Mouse (Mus musculus): ENCODE data around the gene C87436. TPM values are rescaled to one million over a fixed set of nuclear protein-coding genes. Genes with fewer than 3 reads are reported as not detected.

The C87436 gene
- polyA plus RNA-seq, 1 experiment, result not detected

DNA sequence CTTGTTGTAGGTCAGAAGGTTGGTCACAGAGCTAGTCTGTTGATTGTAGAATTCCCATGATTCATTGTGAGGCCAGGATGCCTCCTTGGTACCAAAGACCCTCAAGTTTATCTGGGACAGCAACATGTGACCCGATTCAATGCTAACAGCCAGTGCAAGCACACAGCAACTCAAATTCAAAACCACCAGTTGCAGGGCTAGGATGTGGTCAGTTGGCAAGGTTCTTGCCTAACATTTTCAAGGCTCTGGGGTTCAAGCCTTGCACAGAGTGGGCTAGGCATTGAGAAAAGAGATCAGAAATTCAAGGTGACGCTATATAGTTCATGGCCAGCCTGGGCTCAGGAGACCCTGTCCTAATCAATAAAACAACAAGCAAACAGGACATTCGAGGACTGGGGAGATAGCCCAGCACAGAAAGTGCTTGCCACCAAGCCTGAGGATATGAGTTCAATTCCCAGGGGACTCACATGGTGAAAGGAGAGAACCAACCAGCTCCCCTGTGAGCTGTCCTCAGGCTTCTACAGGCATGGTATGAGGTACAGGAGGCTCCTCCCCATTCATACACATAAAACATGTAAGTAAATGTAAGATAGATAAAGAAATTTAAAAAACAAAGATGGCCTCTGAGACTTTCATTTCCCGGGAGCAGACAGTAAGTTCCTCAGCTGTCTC lies 71.2 kb downstream of the C87436 start:
- no peak overlapping the region for H3K4me3 ChIP-seq (ENCODE audit: insufficient read depth, low read depth, low read length)
- TF ChIP-seq POLR2A (IDR thresholded peaks at IDR 0.05; ENCODE audit: insufficient read depth, low read depth, low read length), result no peak
- WGBS, result 89% methylated on average over 4 of the region's 4 CpGs

DNA sequence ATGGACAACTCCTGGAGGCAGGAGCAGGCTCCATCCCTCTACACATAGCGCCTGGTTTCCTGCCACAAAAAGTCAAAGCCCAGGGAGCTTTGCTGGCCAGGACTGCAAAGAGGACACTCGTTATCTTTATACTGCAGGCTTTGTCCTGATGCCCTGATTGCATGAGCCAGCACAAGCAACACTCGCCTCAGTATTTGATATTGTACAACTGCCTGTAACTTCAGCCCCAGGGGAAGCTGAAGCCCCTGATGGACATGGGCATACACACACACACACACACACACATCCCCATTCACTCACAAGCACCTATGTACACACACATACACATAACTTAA lies 71.7 kb downstream of the C87436 start:
- no peak overlapping the region for H3K27ac ChIP-seq (ENCODE audit: insufficient read depth, low read depth, low read length)
- TF ChIP-seq CTCF (IDR thresholded peaks at IDR 0.05; ENCODE audit: insufficient read depth, low read depth, low read length), result no peak
- H3K4me3 ChIP-seq (ENCODE audit: insufficient read depth, low read depth, low read length), result no peak overlapping the region
- WGBS, result 62% methylated on average over 3 of the region's 3 CpGs
- H3K4me1 ChIP-seq (ENCODE audit: control insufficient read depth, insufficient read depth, low read length), result no peaks in the 10 kb centered on the region

More for the DNA sequence above, 71.2 kb downstream of the C87436 start:
- H3K4me1 ChIP-seq (ENCODE audit: control insufficient read depth, insufficient read depth, low read length), result no peaks in the 10 kb centered on the region
- no peak overlapping the region for H3K27ac ChIP-seq (ENCODE audit: insufficient read depth, low read depth, low read length)

DNA sequence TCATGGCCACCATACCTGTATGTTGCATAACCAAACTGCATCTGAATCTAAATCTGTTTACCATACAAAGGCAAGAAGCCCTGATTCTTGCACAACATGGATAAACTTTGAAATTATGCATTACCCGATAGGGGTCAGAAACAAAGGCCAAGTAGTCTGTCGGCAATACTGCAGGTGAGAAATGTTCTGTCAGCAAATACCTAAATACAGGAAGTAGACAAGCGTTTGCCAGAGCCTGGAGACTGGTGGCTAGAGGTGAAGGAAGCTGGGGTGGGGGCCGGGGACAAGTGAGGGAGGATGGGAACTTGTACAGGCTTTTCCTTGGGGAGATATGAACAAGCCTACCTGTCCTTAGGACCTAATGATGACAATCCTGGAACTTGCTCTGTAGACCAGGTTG lies 72.8 kb downstream of the C87436 start:
- WGBS, result 94% methylated on average over 4 of the region's 4 CpGs
- no peak overlapping the region for H3K4me3 ChIP-seq (ENCODE audit: insufficient read depth, low read depth, low read length)
- TF ChIP-seq POLR2A (IDR thresholded peaks at IDR 0.05; ENCODE audit: insufficient read depth, low read depth, low read length), result no peak
- TF ChIP-seq CTCF (IDR thresholded peaks at IDR 0.05; ENCODE audit: insufficient read depth, low read depth, low read length), result no peak

GRCm38 (mm10) chr6:86513296-86513695 lies 75.1 kb downstream of the C87436 start:
- TF ChIP-seq CTCF (IDR thresholded peaks at IDR 0.05; ENCODE audit: insufficient read depth, low read depth, low read length), result no peak
- WGBS, result 90% methylated on average over 4 of the region's 4 CpGs
- no peaks in the 10 kb centered on the region for H3K4me1 ChIP-seq (ENCODE audit: control insufficient read depth, insufficient read depth, low read length)
- H3K27ac ChIP-seq (ENCODE audit: insufficient read depth, low read depth, low read length), result no peak overlapping the region
- no peak overlapping the region for H3K4me3 ChIP-seq (ENCODE audit: insufficient read depth, low read depth, low read length)

More for the DNA sequence above, 72.8 kb downstream of the C87436 start:
- H3K27ac ChIP-seq (ENCODE audit: insufficient read depth, low read depth, low read length), result no peak overlapping the region
- no peaks in the 10 kb centered on the region for H3K4me1 ChIP-seq (ENCODE audit: control insufficient read depth, insufficient read depth, low read length)

- Histone ChIP-seq H3K4me1 (ENCODE audit: control insufficient read depth, insufficient read depth, low read length) (no peaks in the 10 kb centered on the region), H3K4me3 (ENCODE audit: insufficient read depth, low read depth, low read length) (no peak overlapping the region), H3K27ac (ENCODE audit: insufficient read depth, low read depth, low read length) (no peak overlapping the region)
These were observed 77.8 kb downstream of the C87436 start for GRCm38 (mm10) chr6:86516021-86516420.

DNA sequence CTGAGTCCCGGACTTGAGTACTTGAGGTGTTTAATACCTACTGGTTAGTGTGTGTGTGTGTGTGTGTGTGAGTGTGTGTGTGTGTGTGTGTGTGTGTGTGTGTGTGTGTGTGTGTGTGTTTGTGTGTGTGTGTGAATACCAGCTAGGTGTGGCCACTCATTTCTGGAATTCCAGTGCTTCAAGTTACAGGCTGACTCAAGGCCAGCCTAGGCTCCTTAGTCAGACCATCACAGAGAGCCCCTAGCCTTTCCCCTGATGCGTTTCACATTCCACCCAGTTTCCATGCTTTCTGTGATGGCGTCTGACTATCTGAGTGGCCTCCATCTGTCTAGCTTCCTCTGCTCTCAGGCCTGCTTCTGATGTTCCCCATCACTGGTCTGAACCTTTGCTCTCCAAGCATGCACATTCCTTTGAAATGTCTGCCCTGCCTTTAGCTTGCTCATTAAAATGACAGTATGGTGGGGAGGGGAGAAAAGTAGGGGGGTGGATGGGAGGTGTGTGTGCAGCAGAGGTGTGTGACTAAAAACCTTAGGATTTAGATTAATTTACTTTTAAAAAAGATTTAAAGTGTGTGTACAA lies 81.7 kb downstream of the C87436 start:
- H3K4me1 ChIP-seq (ENCODE audit: control insufficient read depth, insufficient read depth, low read length), result no peaks in the 10 kb centered on the region
- TF ChIP-seq POLR2A (IDR thresholded peaks at IDR 0.05; ENCODE audit: insufficient read depth, low read depth, low read length) (no peak), CTCF (IDR thresholded peaks at IDR 0.05; ENCODE audit: insufficient read depth, low read depth, low read length) (no peak)
- no peak overlapping the region for H3K27ac ChIP-seq (ENCODE audit: insufficient read depth, low read depth, low read length)
- 83% methylated on average over 3 of the region's 3 CpGs for WGBS
- H3K4me3 ChIP-seq (ENCODE audit: insufficient read depth, low read depth, low read length), result no peak overlapping the region

More at GRCm38 (mm10) chr6:86516021-86516420, 77.8 kb downstream of the C87436 start:
- TF ChIP-seq CTCF (IDR thresholded peaks at IDR 0.05; ENCODE audit: insufficient read depth, low read depth, low read length), result no peak
- no peak for TF ChIP-seq POLR2A (IDR thresholded peaks at IDR 0.05; ENCODE audit: insufficient read depth, low read depth, low read length)
- 79% methylated on average over 1 of the region's 1 CpGs for WGBS

- TF ChIP-seq CTCF (IDR thresholded peaks at IDR 0.05; ENCODE audit: insufficient read depth, low read depth, low read length) (no peak), POLR2A (IDR thresholded peaks at IDR 0.05; ENCODE audit: insufficient read depth, low read depth, low read length) (no peak)
- WGBS, result 78% methylated on average over 5 of the region's 5 CpGs
- Histone ChIP-seq H3K4me1 (ENCODE audit: control insufficient read depth, insufficient read depth, low read length) (no peaks in the 10 kb centered on the region), H3K4me3 (ENCODE audit: insufficient read depth, low read depth, low read length) (no peak overlapping the region), H3K27ac (ENCODE audit: insufficient read depth, low read depth, low read length) (no peak overlapping the region)
These were observed 84.1 kb downstream of the C87436 start for GRCm38 (mm10) chr6:86522001-86522911.

Other genes starting within 250 kb of the C87436 start
- gene Tgfa, start 243.2 kb upstream of the C87436 start, polyA plus RNA-seq (2012; ENCODE audit: insufficient read depth, insufficient read length, low replicate concordance, missing spikeins), result not detected in 2 replicates
- gene Fam136a, start 72.7 kb upstream of the C87436 start, polyA plus RNA-seq (2012; ENCODE audit: insufficient read depth, insufficient read length, low replicate concordance, missing spikeins), result not detected in 2 replicates
- gene Snrpg, start 67.1 kb upstream of the C87436 start, polyA plus RNA-seq (2012; ENCODE audit: insufficient read depth, insufficient read length, low replicate concordance, missing spikeins), result not detected in 2 replicates
- not detected in 2 replicates for gene Pcyox1, start 41.2 kb upstream of the C87436 start, polyA plus RNA-seq (2012; ENCODE audit: insufficient read depth, insufficient read length, low replicate concordance, missing spikeins)
- 194 and 323 TPM in 2 replicates for gene Tia1, start 34.2 kb upstream of the C87436 start, polyA plus RNA-seq (2012; ENCODE audit: insufficient read depth, insufficient read length, low replicate concordance, missing spikeins)
- not detected in 2 replicates for gene Gm44790, start 11.7 kb upstream of the C87436 start, polyA plus RNA-seq (2012; ENCODE audit: insufficient read depth, insufficient read length, low replicate concordance, missing spikeins)
- not detected in 2 replicates for gene Pcbp1, start 87.9 kb downstream of the C87436 start, polyA plus RNA-seq (2012; ENCODE audit: insufficient read depth, insufficient read length, low replicate concordance, missing spikeins)
- not detected in 2 replicates for gene Asprv1, start 189.8 kb downstream of the C87436 start, polyA plus RNA-seq (2012; ENCODE audit: insufficient read depth, insufficient read length, low replicate concordance, missing spikeins)
- gene Mxd1, start 230.8 kb downstream of the C87436 start, polyA plus RNA-seq (2012; ENCODE audit: insufficient read depth, insufficient read length, low replicate concordance, missing spikeins), result not detected in 2 replicates
- gene Snrnp27, start 246.1 kb downstream of the C87436 start, polyA plus RNA-seq (2012; ENCODE audit: insufficient read depth, insufficient read length, low replicate concordance, missing spikeins), result not detected in 2 replicates